Mouse (Mus musculus) heart, embryonic 16.5 days (tissue): ENCODE data around the gene Prtn3. TPM values are rescaled to one million over a fixed set of nuclear protein-coding genes. Genes with fewer than 3 reads are reported as not detected.
A peak's percentile ranks its signal among the peaks of the same experiment; 100 is the strongest.

Experiments
- ATAC-seq: fragments of 200-750 bp; cut with Nextera tagmentation; replicated peaks from 2 replicates; pipeline ENCODE4 v1.8.0; 2017; ENCODE audit warnings: moderate number of reproducible peaks; ENCODE audit not compliant: insufficient read depth, low FRiP score; ENCODE audit errors: extremely low read depth
- H3K27ac ChIP-seq: fragments of 300-500 bp; sonication (generic); 2 replicates; pipeline ENCODE4 v1.5.1; 2014; ENCODE audit warnings: mild to moderate bottlenecking, low read length, control low read depth, moderate library complexity
- H3K27me3 ChIP-seq: fragments of 300-500 bp; sonication (generic); 2 replicates; pipeline ENCODE4 v1.6.1; 2014; ENCODE audit warnings: low read length, mixed read lengths; ENCODE audit not compliant: control insufficient read depth, insufficient read depth
- H3K36me3 ChIP-seq: fragments of 300-500 bp; sonication (generic); 2 replicates; pipeline ENCODE4 v1.6.1; 2014; ENCODE audit not compliant: control insufficient read depth, insufficient read depth
- H3K4me1 ChIP-seq: fragments of 300-500 bp; sonication (generic); 2 replicates; pipeline ENCODE4 v1.6.1; 2014; ENCODE audit warnings: low read length, mixed read lengths; ENCODE audit not compliant: control insufficient read depth, insufficient read depth
- H3K4me2 ChIP-seq: fragments of 300-500 bp; sonication (generic); 2 replicates; pipeline ENCODE4 v1.6.1; 2014; ENCODE audit warnings: low read depth, mild to moderate bottlenecking, control low read depth, low read length
- H3K4me3 ChIP-seq: fragments of 300-500 bp; sonication (generic); 2 replicates; pipeline ENCODE4 v1.5.1; 2014; ENCODE audit warnings: mild to moderate bottlenecking, control low read depth, low read length
- H3K9ac ChIP-seq: fragments of 300-500 bp; sonication (generic); 2 replicates; pipeline ENCODE4 v1.6.1; 2014; ENCODE audit warnings: low read length, control low read depth
- H3K9me3 ChIP-seq: fragments of 300-500 bp; sonication (generic); replicated peaks from 2 replicates; pipeline ENCODE4 v1.6.1; 2016; ENCODE audit warnings: low read length; ENCODE audit not compliant: control insufficient read depth
- WGBS: fragments of 180-500 bp; shearing (Covaris S2); extraction: QIAGEN DNeasy Blood & Tissue Kit; methylation state at CpG from one replicate; pipeline ENCODE4 v1.1.7; 2014; 5-methylcytosine and 5-hydroxymethylcytosine counted together
- polyA plus RNA-seq: library from polyadenylated mRNA; unstranded; fragments of >200 nt; fragmentation: Nextera tagmentation; extraction: Ambion mirVana; gene quantifications from 2 replicates; pipeline ENCODE4 v1.2.1, GENCODE M21; 2015

Prtn3 gene
- polyA plus RNA-seq = 1.2 and 1.9 TPM in 2 replicates

DNA sequence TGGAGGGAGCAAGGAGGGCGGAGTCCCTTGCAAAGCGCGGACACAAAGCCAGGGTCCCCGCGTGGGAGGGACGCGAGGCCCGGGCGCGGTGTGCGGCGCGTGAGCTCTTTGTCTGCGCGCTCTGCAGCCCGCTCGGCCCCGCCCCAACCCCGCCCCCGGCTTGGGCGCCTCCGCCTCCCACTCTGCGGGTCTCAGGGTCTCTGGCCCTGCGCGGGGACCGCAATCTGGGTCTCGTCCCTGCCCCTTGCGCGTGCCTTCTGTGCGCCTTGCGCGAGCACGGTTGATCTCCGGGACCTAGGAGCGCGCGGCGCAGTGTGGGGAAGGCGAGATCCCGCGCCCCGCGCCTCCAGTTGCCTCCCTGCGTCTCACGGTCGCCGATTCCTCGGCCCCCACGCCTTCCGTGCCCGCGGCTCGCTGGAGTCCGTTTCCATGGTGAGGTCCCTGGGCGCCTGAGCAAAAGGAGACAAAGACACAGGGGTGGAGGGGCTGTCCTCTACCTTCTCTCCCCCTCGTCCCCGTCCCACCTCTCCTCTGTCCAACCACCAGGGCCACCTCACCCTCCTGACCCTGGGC lies at the start of gene Prtn3, which contains the start of gene Plppr3:
Gene Prtn3, plus strand, starts transcription at position 187 of the 573 bp plus-strand sequence.
Gene Plppr3, minus strand, starts transcription at position 345 of the 573 bp plus-strand sequence.
- Histone ChIP-seq H3K36me3 (no peaks in the 10 kb centered on the region), H3K9ac (peak within 1 kb of the TSS; percentile 72), H3K4me3 (peak within 1 kb of the TSS; percentile 65), H3K27me3 (no peaks in the 10 kb centered on the region), H3K9me3 (no peaks in the 10 kb centered on the region), H3K4me1 (peaks cover 3% of the 10 kb centered on the region; the same call in 1 of the 2 replicates), H3K4me2 (peak within 1 kb of the TSS; percentile 99), H3K27ac (no peak within 1 kb of the TSS)
- ATAC-seq = peak; percentile 64
- WGBS = under 1% methylated on average over 55 of the region's 57 CpGs

DNA sequence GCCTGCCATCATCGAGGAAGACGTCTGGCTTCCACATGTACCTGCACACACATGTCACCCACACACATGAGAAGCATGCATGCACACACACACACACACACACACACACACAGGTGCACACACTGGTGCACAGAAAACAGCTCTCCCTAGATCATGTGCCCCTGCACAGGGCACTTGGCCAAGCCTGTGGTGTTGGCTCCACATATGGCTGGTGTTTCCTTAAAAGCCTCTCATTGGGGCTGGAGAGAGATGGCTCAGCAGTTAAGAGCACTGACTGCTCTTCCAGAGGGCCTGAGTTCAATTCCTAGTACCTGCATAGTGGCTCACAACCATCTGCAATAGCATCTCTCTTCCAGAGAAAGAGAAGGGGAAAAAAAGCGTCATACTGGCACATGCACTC lies 42.7 kb upstream of the Prtn3 start:
- no peak overlapping the region for H3K4me2 ChIP-seq
- ATAC-seq = no peak
- H3K9ac ChIP-seq = no peak overlapping the region

DNA sequence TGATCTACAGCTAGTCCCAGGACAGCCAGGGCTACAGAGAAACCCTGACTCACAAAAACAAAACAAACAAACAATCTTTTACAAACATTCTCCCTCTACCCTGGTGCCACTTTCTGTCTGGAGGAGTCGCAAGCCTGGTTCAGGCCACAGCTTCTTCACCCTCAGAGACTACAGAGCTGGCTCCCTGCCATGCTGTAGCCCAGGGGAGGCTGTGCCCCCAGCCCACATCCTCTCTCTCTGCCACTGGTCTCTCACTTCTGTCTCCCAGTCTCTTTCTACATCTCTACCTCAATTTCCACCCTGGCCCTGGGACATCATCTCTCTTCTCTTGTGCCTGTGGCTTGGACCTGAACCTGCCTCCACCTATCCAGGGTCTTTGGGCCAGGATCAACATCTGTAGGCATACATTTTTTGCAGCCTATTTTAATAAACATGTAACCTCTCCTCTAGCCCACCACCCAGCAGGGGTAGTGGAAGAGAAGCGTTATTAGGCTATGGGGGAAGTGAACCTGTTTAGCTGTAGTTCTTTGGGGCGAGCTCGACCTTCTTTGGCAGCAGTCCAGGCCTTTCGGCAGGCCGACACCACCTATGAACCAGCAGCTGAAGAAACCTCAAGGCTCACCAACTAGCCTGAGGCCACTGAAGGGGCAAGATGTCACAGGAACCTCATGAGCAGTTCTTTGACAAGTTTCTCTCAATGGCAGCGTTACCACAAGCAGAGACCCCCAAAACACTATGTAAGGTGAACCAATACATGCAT lies 42.1 kb upstream of the Prtn3 start:
- Histone ChIP-seq H3K36me3 (no peaks in the 10 kb centered on the region), H3K4me2 (no peak overlapping the region), H3K9me3 (no peaks in the 10 kb centered on the region), H3K9ac (no peak overlapping the region), H3K4me3 (no peak overlapping the region), H3K27ac (no peak overlapping the region), H3K4me1 (no peaks in the 10 kb centered on the region), H3K27me3 (no peaks in the 10 kb centered on the region)
- ATAC-seq = no peak
- WGBS = 61% methylated on average over 7 of the region's 7 CpGs

More for the DNA sequence above, 42.7 kb upstream of the Prtn3 start:
- Histone ChIP-seq H3K27ac (no peak overlapping the region), H3K36me3 (no peaks in the 10 kb centered on the region), H3K9me3 (no peaks in the 10 kb centered on the region), H3K27me3 (no peaks in the 10 kb centered on the region), H3K4me1 (no peaks in the 10 kb centered on the region), H3K4me3 (no peak overlapping the region)
- 86% methylated on average over 3 of the region's 3 CpGs for WGBS

DNA sequence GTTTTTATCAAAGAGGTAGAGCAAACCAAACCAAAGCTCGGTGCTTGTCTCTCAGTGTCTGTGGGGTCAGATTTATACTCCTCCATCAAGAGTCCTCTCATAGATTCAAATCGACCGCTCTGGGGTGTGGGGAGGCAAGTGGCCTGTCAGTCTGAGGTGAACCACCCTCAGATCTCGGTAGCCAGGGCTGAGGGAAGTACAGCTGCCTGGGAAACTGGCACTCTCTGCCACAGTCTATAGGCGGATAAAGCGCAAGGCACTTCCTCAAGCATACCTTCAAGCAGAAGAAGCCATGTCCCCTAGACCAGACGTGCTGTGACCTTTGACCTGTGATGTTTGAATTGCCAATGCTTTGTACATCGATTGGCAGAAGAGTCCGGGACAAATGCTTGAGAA lies 41.5 kb upstream of the Prtn3 start:
- no peak for ATAC-seq
- WGBS = 70% methylated on average over 9 of the region's 9 CpGs
- no peaks in the 10 kb centered on the region for H3K9me3 ChIP-seq
- no peaks in the 10 kb centered on the region for H3K27me3 ChIP-seq
- no peak overlapping the region for H3K4me3 ChIP-seq
- H3K36me3 ChIP-seq = no peaks in the 10 kb centered on the region
- H3K4me1 ChIP-seq = no peaks in the 10 kb centered on the region
- no peak overlapping the region for H3K27ac ChIP-seq
- no peak overlapping the region for H3K9ac ChIP-seq
- H3K4me2 ChIP-seq = no peak overlapping the region

DNA sequence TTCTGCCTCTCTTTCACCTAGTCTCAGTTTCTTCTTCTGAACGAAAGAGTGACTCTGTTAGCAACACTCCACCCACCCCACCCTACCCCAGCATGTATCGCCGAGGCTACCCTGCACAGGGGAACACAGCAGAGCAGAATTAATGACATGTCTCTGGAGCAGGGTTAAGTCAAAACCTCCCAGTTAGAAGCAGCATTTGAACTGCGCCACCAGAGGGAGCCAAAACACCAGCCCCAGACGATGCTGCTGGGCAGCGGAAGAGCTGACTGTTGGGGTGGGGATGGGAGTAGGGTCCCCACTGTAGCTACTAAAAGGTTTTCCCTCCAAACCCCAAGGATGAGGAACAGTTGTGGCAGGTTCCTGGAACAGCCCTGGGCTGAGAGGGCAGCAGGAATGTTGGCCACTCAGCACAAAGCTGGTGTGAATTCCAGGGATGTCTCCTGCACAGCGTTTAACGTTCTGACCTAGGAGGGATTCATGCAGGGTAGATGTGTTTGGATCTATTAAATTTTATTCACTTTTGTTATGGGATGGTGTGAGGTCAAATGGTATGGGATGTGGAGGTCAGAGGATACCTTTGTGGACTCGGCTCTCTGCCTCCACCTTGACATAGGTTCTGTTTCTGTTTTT lies 39.4 kb upstream of the Prtn3 start:
- Histone ChIP-seq H3K4me3 (no peak overlapping the region), H3K4me2 (peak overlapping the region; percentile 12; the same call in 1 of the 2 replicates), H3K27me3 (no peaks in the 10 kb centered on the region), H3K9me3 (no peaks in the 10 kb centered on the region), H3K9ac (no peak overlapping the region), H3K27ac (no peak overlapping the region), H3K36me3 (no peaks in the 10 kb centered on the region), H3K4me1 (no peaks in the 10 kb centered on the region)
- ATAC-seq = peak; percentile 23
- WGBS = 16% methylated on average over 9 of the region's 9 CpGs

DNA sequence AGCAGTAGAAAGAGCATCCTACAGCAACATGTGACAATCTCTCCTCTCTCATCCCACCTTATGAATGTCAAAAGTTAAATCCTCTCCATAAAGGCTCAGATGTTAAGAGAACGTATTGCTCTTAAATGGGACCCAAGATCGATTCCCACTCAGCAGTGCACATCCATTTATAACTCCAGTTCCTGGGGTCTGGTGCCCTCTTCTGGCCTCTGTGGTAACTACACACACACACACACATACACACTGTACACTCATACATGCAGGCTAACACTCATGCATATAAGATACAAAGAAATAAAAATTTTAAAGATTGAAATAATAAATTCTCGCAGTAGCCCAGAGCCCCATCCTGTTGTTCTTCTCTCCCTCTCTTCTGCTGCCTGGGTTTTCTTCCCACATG lies 37.4 kb upstream of the Prtn3 start:
- no peak overlapping the region for H3K4me3 ChIP-seq
- no peak overlapping the region for H3K27ac ChIP-seq
- 99% methylated on average over 3 of the region's 3 CpGs for WGBS
- H3K4me1 ChIP-seq = 0 out of 2 replicates have a peak, but pooled peaks cover 3% of the 10 kb centered on the region
- H3K9ac ChIP-seq = no peak overlapping the region
- no peak overlapping the region for H3K4me2 ChIP-seq
- no peaks in the 10 kb centered on the region for H3K27me3 ChIP-seq
- H3K9me3 ChIP-seq = no peaks in the 10 kb centered on the region
- no peak for ATAC-seq
- no peaks in the 10 kb centered on the region for H3K36me3 ChIP-seq

DNA sequence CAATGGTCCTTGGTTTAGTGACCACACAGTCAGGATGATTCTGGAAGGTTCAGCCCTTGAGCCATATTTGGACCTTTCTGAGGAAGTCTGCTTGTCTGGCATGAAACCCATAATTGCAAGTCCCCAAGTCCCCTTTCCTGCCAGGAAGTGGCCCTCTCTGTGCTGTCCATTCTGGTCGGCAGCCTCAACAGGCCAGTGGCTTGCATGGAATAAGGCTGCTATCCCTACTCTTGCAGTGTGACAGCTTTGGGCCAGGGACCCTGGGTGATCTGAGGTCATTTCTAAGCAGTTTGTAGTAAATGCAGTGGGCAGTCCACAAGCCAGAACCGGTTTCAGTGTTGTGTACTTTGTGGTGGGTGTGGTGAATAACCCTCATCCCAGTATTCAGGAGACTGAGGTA lies 36.1 kb upstream of the Prtn3 start:
- Histone ChIP-seq H3K4me3 (no peak overlapping the region), H3K27ac (no peak overlapping the region), H3K9me3 (no peaks in the 10 kb centered on the region), H3K4me2 (no peak overlapping the region), H3K27me3 (no peaks in the 10 kb centered on the region), H3K4me1 (peaks cover 12% of the 10 kb centered on the region), H3K9ac (no peak overlapping the region), H3K36me3 (no peaks in the 10 kb centered on the region)
- 44% methylated on average over 2 of the region's 2 CpGs for WGBS
- ATAC-seq = no peak

DNA sequence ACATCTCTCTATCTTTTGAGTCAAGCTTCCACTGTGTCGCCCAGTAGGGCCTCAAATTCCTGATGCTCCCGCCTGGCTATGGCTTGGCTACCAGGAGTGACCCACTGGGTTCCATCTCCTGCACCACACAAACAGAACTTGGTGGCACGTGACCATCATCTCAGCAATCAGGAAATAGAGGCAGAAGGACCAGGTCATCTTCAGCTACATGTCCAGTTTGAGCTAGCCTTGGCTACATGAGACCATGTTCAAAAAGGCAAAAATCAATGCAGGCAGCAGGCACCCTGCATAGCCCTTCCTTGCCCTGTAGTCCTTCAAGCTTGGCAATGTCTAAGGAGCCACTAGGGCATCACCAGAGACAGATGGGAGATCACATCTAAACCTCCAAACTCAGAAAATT lies 34.2 kb upstream of the Prtn3 start:
- H3K9ac ChIP-seq = no peak overlapping the region
- 90% methylated on average over 3 of the region's 3 CpGs for WGBS
- H3K36me3 ChIP-seq = no peaks in the 10 kb centered on the region
- no peak for ATAC-seq
- H3K27ac ChIP-seq = peak overlapping the region; percentile 91
- H3K9me3 ChIP-seq = no peaks in the 10 kb centered on the region
- H3K4me3 ChIP-seq = no peak overlapping the region
- no peaks in the 10 kb centered on the region for H3K27me3 ChIP-seq
- H3K4me1 ChIP-seq = peaks cover 16% of the 10 kb centered on the region
- H3K4me2 ChIP-seq = no peak overlapping the region
